Mouse (Mus musculus) myocyte (in vitro differentiated cells): Measurements from ENCODE around the gene Jkamp.

Experiments
- E2F4 ChIP-seq: IDR thresholded peaks from one replicate; pipeline ENCODE4 v1.6.1; 2011; ENCODE audit warnings: mild to moderate bottlenecking, control low read depth, moderate library complexity; ENCODE audit not compliant: insufficient read depth
- MYOD1 ChIP-seq, 3 experiments: IDR thresholded peaks; one replicate each; pipeline ENCODE4 v1.6.1; 2011; ENCODE audit warnings: control low read depth in 2 of 3, low read depth in 2 of 3, mild to moderate bottlenecking in 2 of 3, moderate library complexity in 1 of 3; ENCODE audit not compliant: insufficient read length in 2 of 3, control insufficient read depth in 1 of 3

DNA sequence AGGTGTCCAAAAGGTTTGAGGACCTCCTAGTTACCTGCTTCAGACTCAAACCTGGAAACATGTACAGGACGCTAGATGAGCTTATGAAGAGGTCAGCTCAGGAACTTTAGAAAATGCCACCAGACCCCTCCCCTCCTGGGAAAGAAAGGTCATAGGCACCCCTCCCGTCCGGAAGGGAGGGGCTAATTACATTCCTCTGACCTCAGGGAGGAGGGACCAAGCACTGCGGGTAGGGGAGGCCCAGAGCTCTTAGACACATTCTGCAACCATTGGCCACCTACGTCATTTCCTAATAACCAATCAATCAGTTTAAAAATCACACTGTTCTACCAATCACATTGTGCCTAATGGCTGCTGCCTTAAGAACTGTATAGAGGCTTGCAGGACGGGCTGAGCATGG, 32.8 kb upstream of the Jkamp start:
- no peak for TF ChIP-seq E2F4
- TF ChIP-seq MYOD1 (IDR thresholded peaks at IDR 0.05; ENCODE audit: control insufficient read depth in 1 of 3, insufficient read length in 2 of 3, low read depth in 2 of 3): no peak
